22 mouse cellular contexts compared by ENCODE assay signal in the genomic region with DNA sequence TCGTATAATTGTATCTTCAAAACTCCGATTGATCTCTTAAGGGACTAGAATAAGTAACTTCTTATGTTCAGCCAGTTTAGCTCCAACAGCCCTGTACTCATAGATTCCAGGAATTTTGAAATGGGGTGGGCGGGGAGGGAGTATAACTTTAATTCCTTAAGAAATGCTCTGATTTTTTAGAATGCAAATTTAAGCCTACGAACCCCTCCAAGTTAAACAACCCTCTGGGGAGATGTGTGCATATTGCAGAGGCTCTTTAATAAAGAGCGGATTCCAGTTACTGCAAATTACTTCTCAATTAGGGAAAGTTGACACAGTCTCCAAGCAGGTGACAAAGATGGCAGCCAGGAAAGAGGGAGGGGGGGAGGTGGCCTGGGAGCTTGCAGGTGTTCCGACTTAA.
A peak's percentile ranks its signal among the peaks of the same experiment; 100 is the strongest.
DNase-seq lines count a peak whose midpoint lies in the region; ATAC-seq and TF ChIP-seq lines count a peak whose summit lies in the region.
"Had no signal": no experiment of that assay in that cellular context is flagged by ENCODE, and none has a peak within 500 bp of the region (broad histone marks: within the 10 kb centered on the region; RNA-seq: fewer than 3 reads in every experiment).

No protein-coding gene starts in this region.

- H3K4me3 ChIP-seq in embryonic facial prominence, embryonic 14.5 days (ENCODE audit: low read depth, low read length): no peak overlapping the region
- no peak overlapping the region for H3K4me3 ChIP-seq in embryonic facial prominence, embryonic 10.5 days
- H3K4me3 ChIP-seq in hindbrain, postnatal 0 days (ENCODE audit: low read length): no peak overlapping the region
- H3K4me3 ChIP-seq in hindbrain, embryonic 14.5 days (replicated peaks; ENCODE audit: low read length): no peak overlapping the region
- no peak overlapping the region for H3K4me3 ChIP-seq in midbrain, embryonic 14.5 days (replicated peaks; ENCODE audit: low read depth, low read length)
- H3K4me3 ChIP-seq in midbrain, embryonic 10.5 days: no peak overlapping the region
- H3K4me3 ChIP-seq in limb, embryonic 14.5 days (replicated peaks; ENCODE audit: low read length): no peak overlapping the region
- H3K4me3 ChIP-seq: embryonic facial prominence, embryonic 13.5 days; erythroblast, embryonic 14.5 days; forebrain, embryonic 10.5 days; gastrocnemius, adult 2 months; heart, embryonic 12.5 days had no signal

- H3K4me1 ChIP-seq in embryonic facial prominence, embryonic 14.5 days (ENCODE audit: control insufficient read depth, insufficient read depth, low read length): no peaks in the 10 kb centered on the region
- peaks cover 11% of the 10 kb centered on the region for H3K4me1 ChIP-seq in embryonic facial prominence, embryonic 10.5 days
- H3K4me1 ChIP-seq in hindbrain, postnatal 0 days (ENCODE audit: insufficient read depth, low read length): no peaks in the 10 kb centered on the region; the same call in 1 of the 2 replicates
- H3K4me1 ChIP-seq in hindbrain, embryonic 14.5 days (replicated peaks; ENCODE audit: control insufficient read depth, insufficient read depth, low read length): no peaks in the 10 kb centered on the region; the same call in 1 of the 2 replicates
- H3K4me1 ChIP-seq in midbrain, embryonic 14.5 days (ENCODE audit: control insufficient read depth, insufficient read depth, low read length): 0 out of 2 replicates have a peak, but pooled peaks cover 4% of the 10 kb centered on the region
- H3K4me1 ChIP-seq in midbrain, embryonic 10.5 days: peaks cover 6% of the 10 kb centered on the region
- H3K4me1 ChIP-seq in limb, embryonic 14.5 days (ENCODE audit: control insufficient read depth, insufficient read depth, low read length): peaks cover 3% of the 10 kb centered on the region; the same call in 1 of the 2 replicates
- H3K4me1 ChIP-seq: embryonic facial prominence, embryonic 13.5 days had no signal

- DNase-seq in embryonic facial prominence, embryonic 14.5 days (ENCODE audit: low spot score): peak; percentile 83
- no peak for DNase-seq in embryonic facial prominence, embryonic 10.5 days (ENCODE audit: low spot score)
- DNase-seq in hindbrain, postnatal 0 days (ENCODE audit: low spot score): peak; percentile 23
- DNase-seq in hindbrain, embryonic 14.5 days (ENCODE audit: low spot score): no peak
- peak; percentile 30 for DNase-seq in midbrain, embryonic 14.5 days
- no peak for DNase-seq in midbrain, embryonic 10.5 days (ENCODE audit: low spot score)
- peak; percentile 80 for DNase-seq in limb, embryonic 14.5 days (ENCODE audit: low spot score)
- DNase-seq in adrenal gland, postnatal 36 days: no peak
- DNase-seq: adrenal gland, adult 8-10 months; B cell, adult 2 months; cerebellum, adult 11-12 months; cerebellum, adult 9-10 months; cerebellum, postnatal 25 days; gastrocnemius, adult 2 months; gastrocnemius, postnatal 25 days; heart, postnatal 36 days had no signal

- H3K9ac ChIP-seq in embryonic facial prominence, embryonic 14.5 days (ENCODE audit: low read depth, low read length): no peak overlapping the region
- H3K9ac ChIP-seq in hindbrain, postnatal 0 days (replicated peaks; ENCODE audit: low read length): no peak overlapping the region
- no peak overlapping the region for H3K9ac ChIP-seq in hindbrain, embryonic 14.5 days
- H3K9ac ChIP-seq in midbrain, embryonic 14.5 days (replicated peaks; ENCODE audit: low read length): no peak overlapping the region
- H3K9ac ChIP-seq in limb, embryonic 14.5 days (ENCODE audit: low read depth, low read length, severe bottlenecking): no peak overlapping the region
- H3K9ac ChIP-seq: embryonic facial prominence, embryonic 13.5 days; heart, embryonic 12.5 days had no signal

- peak; percentile 76 for ATAC-seq in embryonic facial prominence, embryonic 14.5 days (ENCODE audit: low read depth)
- no peak for ATAC-seq in hindbrain, postnatal 0 days
- no peak for ATAC-seq in hindbrain, embryonic 14.5 days (ENCODE audit: low FRiP score)
- ATAC-seq in midbrain, embryonic 14.5 days (ENCODE audit: low FRiP score, low TSS enrichment): no peak
- peak; percentile 84 for ATAC-seq in limb, embryonic 14.5 days (ENCODE audit: low FRiP score, low read depth)
- ATAC-seq: CD4-positive, CD25-positive, alpha-beta regulatory T cell, adult 4 months had no signal

- no peaks in the 10 kb centered on the region for H3K9me3 ChIP-seq in embryonic facial prominence, embryonic 14.5 days (ENCODE audit: control insufficient read depth, low read length)
- H3K9me3 ChIP-seq in embryonic facial prominence, embryonic 10.5 days: no peaks in the 10 kb centered on the region
- H3K9me3 ChIP-seq in hindbrain, postnatal 0 days (ENCODE audit: low read length): no peaks in the 10 kb centered on the region
- no peaks in the 10 kb centered on the region for H3K9me3 ChIP-seq in hindbrain, embryonic 14.5 days (ENCODE audit: control insufficient read depth, low read length)
- no peaks in the 10 kb centered on the region for H3K9me3 ChIP-seq in midbrain, embryonic 14.5 days (ENCODE audit: control insufficient read depth, low read length)
- H3K9me3 ChIP-seq in midbrain, embryonic 10.5 days (replicated peaks): no peaks in the 10 kb centered on the region
- H3K9me3 ChIP-seq in limb, embryonic 14.5 days (ENCODE audit: control insufficient read depth, low read length): no peaks in the 10 kb centered on the region
- H3K9me3 ChIP-seq: embryonic facial prominence, embryonic 13.5 days; forebrain, embryonic 10.5 days; G1E; heart, embryonic 12.5 days had no signal

- no peaks in the 10 kb centered on the region for H3K36me3 ChIP-seq in embryonic facial prominence, embryonic 14.5 days (ENCODE audit: control insufficient read depth, insufficient read depth, low read length)
- H3K36me3 ChIP-seq in embryonic facial prominence, embryonic 10.5 days (replicated peaks): no peaks in the 10 kb centered on the region
- H3K36me3 ChIP-seq in hindbrain, postnatal 0 days (ENCODE audit: insufficient read depth, low read length): no peaks in the 10 kb centered on the region
- H3K36me3 ChIP-seq in hindbrain, embryonic 14.5 days (replicated peaks; ENCODE audit: control insufficient read depth, insufficient read depth): no peaks in the 10 kb centered on the region
- H3K36me3 ChIP-seq in midbrain, embryonic 14.5 days (ENCODE audit: control insufficient read depth, insufficient read depth, low read length): no peaks in the 10 kb centered on the region
- H3K36me3 ChIP-seq in midbrain, embryonic 10.5 days: no peaks in the 10 kb centered on the region
- H3K36me3 ChIP-seq in limb, embryonic 14.5 days (ENCODE audit: control insufficient read depth, insufficient read depth, low read length): no peaks in the 10 kb centered on the region
- H3K36me3 ChIP-seq: embryonic facial prominence, embryonic 13.5 days; forebrain, embryonic 10.5 days; G1E; heart, embryonic 12.5 days had no signal

- no peak overlapping the region for H3K4me2 ChIP-seq in embryonic facial prominence, embryonic 14.5 days (ENCODE audit: low read depth, low read length)
- H3K4me2 ChIP-seq in hindbrain, postnatal 0 days (ENCODE audit: low read depth, low read length): no peak overlapping the region
- no peak overlapping the region for H3K4me2 ChIP-seq in hindbrain, embryonic 14.5 days (replicated peaks)
- no peak overlapping the region for H3K4me2 ChIP-seq in midbrain, embryonic 14.5 days (ENCODE audit: low read length)
- no peak overlapping the region for H3K4me2 ChIP-seq in limb, embryonic 14.5 days (replicated peaks; ENCODE audit: low read depth, low read length, severe bottlenecking)
- H3K4me2 ChIP-seq: embryonic facial prominence, embryonic 13.5 days; heart, embryonic 12.5 days had no signal

- 42% methylated on average over 6 of the region's 6 CpGs for WGBS in embryonic facial prominence, embryonic 14.5 days
- 79% methylated on average over 6 of the region's 6 CpGs for WGBS in embryonic facial prominence, embryonic 10.5 days
- 57% methylated on average over 6 of the region's 6 CpGs for WGBS in hindbrain, postnatal 0 days
- 55% methylated on average over 6 of the region's 6 CpGs for WGBS in hindbrain, embryonic 14.5 days
- 67% methylated on average over 6 of the region's 6 CpGs for WGBS in midbrain, embryonic 14.5 days
- 82% methylated on average over 6 of the region's 6 CpGs for WGBS in midbrain, embryonic 10.5 days
- WGBS in limb, embryonic 14.5 days: 43% methylated on average over 6 of the region's 6 CpGs

- TF ChIP-seq CTCF in hindbrain, postnatal 0 days (IDR thresholded peaks at IDR 0.05; ENCODE audit: low read depth): no peak

- no peak for TF ChIP-seq POLR2A in limb, embryonic 14.5 days (IDR thresholded peaks at IDR 0.05; ENCODE audit: borderline replicate concordance, extremely low read depth, insufficient read depth, insufficient read length)

- no peaks in the 10 kb centered on the region for H3K27me3 ChIP-seq in embryonic facial prominence, embryonic 14.5 days (replicated peaks; ENCODE audit: control insufficient read depth, insufficient read depth, low read length)
- no peaks in the 10 kb centered on the region for H3K27me3 ChIP-seq in embryonic facial prominence, embryonic 10.5 days (replicated peaks; ENCODE audit: low read depth, poor library complexity, severe bottlenecking)
- no peaks in the 10 kb centered on the region for H3K27me3 ChIP-seq in hindbrain, postnatal 0 days (ENCODE audit: insufficient read depth, low read length)
- no peaks in the 10 kb centered on the region for H3K27me3 ChIP-seq in hindbrain, embryonic 14.5 days (ENCODE audit: control insufficient read depth, insufficient read depth, low read length)
- H3K27me3 ChIP-seq in midbrain, embryonic 14.5 days (ENCODE audit: control insufficient read depth, insufficient read depth, low read length): no peaks in the 10 kb centered on the region
- no peaks in the 10 kb centered on the region for H3K27me3 ChIP-seq in midbrain, embryonic 10.5 days (ENCODE audit: low read depth, poor library complexity, severe bottlenecking)
- no peaks in the 10 kb centered on the region for H3K27me3 ChIP-seq in limb, embryonic 14.5 days (ENCODE audit: control insufficient read depth, insufficient read depth, low read length)
- H3K27me3 ChIP-seq: embryonic facial prominence, embryonic 13.5 days; heart, embryonic 12.5 days had no signal

- H3K27ac ChIP-seq in embryonic facial prominence, embryonic 14.5 days (replicated peaks; ENCODE audit: low read depth, low read length): no peak overlapping the region
- no peak overlapping the region for H3K27ac ChIP-seq in embryonic facial prominence, embryonic 10.5 days (replicated peaks)
- no peak overlapping the region for H3K27ac ChIP-seq in hindbrain, postnatal 0 days
- no peak overlapping the region for H3K27ac ChIP-seq in hindbrain, embryonic 14.5 days
- no peak overlapping the region for H3K27ac ChIP-seq in midbrain, embryonic 14.5 days (replicated peaks; ENCODE audit: low read depth, low read length)
- no peak overlapping the region for H3K27ac ChIP-seq in midbrain, embryonic 10.5 days (replicated peaks)
- no peak overlapping the region for H3K27ac ChIP-seq in limb, embryonic 14.5 days (replicated peaks; ENCODE audit: low read depth, low read length)
- H3K27ac ChIP-seq: embryonic facial prominence, embryonic 13.5 days; forebrain, embryonic 10.5 days; gastrocnemius, adult 2 months had no signal

Comparison
In these comparisons a context has a peak if more than half of its experiments do, and no peak if none do; other contexts are left out.
1. DNase-seq: peak in embryonic facial prominence, embryonic 14.5 days (single experiment), hindbrain, postnatal 0 days (single experiment), midbrain, embryonic 14.5 days (single experiment) and limb, embryonic 14.5 days (single experiment); none in embryonic facial prominence, embryonic 10.5 days (single experiment), hindbrain, embryonic 14.5 days (single experiment), midbrain, embryonic 10.5 days (single experiment) and adrenal gland, postnatal 36 days (0 of 2).
2. ATAC-seq: peak in embryonic facial prominence, embryonic 14.5 days (single experiment) and limb, embryonic 14.5 days (single experiment); none in hindbrain, postnatal 0 days (single experiment), hindbrain, embryonic 14.5 days (single experiment) and midbrain, embryonic 14.5 days (single experiment).